Mouse (Mus musculus): ENCODE data around the gene Pcgf1.
A peak's percentile ranks its signal among the peaks of the same experiment; 100 is the strongest.

Gene Pcgf1

DNA sequence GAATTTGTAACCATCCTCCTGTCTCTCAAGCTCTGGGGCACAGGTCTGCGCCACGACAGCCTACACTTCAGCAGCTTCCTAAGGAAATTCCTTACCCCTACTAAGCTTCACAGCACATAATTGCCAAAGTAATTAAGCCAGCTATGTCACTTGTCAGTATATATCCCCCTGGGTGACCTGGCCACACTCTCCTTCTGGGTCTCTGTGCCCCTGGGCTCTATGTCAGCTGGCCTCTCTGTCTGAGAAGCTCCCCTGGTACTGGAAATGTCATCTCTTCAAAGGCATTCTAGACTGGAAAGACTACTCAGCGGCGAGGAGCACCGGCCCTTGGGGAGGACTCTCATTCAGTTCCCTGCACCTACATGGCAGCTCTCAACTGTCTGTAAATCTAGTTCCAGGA lies 45.3 kb downstream of the Pcgf1 start:
- no peak for DNase-seq (ENCODE audit: low spot score)

DNA sequence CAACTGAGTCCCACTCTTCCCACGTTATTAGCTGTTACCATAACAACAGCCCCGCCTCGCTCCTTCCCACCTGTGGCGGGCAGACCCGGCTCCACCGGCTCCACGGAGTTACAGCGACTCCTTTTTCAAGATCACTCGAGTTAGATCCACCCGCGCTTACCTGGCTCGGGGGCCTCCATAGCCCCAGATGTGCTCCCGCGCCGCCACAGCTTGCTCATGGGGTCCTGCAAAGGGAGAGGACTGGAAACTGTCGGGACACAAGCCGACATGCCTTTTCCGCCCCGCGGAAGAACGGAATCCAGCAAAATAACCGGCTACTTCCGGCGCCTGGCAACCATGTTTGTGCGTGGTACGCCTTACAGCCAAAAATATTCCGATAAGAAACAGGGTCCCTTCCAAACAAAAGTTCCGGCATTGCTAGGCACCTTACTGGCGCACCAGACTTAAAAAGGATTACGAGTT lies 47.2 kb downstream of the Pcgf1 start:
- peak; percentile 87 for DNase-seq (ENCODE audit: low spot score)

DNA sequence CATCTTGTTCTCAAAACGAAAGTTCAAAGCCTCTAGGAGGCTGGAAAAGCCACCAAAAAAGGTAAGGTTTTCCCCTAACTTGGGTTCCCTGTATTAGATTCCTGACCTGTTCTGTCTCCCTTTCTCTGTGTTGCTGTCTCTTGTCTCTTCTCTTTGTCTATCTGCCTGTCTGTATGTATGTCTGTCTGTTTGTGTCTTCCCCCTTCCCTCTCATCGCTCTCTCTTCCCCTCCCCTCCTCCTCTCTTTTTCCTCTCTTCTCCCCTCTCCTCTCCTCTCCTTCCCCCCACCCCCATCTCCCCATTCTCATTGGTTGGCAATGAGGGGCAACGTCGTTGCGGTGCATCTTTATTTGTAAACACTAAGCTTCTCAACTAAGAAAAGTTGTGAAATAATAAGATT lies 47.7 kb downstream of the Pcgf1 start, which contains the start of gene Ino80b:
TSS of gene Ino80b (minus strand) at position 101 of the 400 bp plus-strand sequence.
- no peak for DNase-seq (ENCODE audit: low spot score)

DNA sequence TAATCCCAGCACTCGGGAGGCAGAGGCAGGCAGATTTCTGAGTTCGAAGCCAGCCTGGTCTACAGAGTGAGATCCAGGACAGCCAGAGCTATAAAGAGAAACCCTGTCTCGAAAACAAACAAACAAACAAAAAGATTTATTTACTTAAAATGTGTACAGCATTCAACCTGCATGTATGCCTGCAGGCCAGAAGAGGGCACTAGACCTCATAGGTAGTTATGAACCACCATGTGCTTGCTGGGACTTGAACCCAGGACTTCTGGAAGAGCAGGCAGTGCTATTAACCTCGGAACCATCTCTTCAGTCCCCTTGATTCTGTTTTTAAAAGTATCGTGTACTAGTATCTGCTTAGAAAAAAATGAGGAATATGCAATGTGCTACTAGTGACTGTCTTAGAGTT lies 49.8 kb downstream of the Pcgf1 start:
- no peak for DNase-seq (ENCODE audit: low spot score)

Measured in testis, postnatal 10 days (tissue).